Mouse (Mus musculus): Measurements from ENCODE around the gene Zdhhc14.

The Zdhhc14 gene

DNA sequence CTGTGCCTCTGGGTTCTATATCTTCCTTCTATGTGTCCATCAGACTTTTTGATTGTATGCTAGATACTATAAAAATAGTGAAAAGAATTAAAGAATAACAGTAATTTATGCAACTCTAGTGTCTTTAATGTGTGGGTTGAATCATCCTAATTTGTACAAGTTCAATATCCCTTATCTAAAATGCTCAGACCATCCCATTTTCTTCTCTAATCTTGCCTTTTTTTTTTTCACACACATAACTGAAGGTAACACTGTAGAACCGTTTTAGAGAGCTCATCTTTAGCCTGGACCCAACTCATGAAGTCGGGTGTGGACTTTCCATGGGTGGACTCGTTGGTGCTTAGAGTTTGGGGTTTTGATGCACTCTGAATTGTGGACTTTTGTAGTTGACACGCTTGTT, 12.6 kb downstream of the Zdhhc14 start:
- no peak for DNase-seq

DNA sequence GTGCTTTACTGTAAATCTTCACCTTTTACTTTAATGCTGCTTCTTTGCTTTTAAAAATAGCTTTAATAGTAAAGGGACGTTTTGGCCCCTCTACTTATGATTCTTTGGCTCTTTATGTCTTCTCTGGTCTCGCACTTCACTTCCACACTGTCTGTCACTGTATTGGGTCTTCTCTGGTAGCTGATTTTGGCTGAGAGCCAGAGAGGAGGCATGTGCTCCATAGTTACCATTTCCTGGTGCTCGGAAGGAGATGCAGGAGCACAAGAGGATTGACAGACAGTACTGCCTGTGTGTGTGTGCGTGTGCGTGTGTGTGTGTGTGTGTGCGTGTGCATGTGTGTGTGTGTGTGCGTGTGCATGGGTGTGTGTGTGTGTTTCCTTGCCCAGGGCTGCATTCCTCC, 14.2 kb downstream of the Zdhhc14 start:
- DNase-seq: peak; percentile 33 to 48

DNA sequence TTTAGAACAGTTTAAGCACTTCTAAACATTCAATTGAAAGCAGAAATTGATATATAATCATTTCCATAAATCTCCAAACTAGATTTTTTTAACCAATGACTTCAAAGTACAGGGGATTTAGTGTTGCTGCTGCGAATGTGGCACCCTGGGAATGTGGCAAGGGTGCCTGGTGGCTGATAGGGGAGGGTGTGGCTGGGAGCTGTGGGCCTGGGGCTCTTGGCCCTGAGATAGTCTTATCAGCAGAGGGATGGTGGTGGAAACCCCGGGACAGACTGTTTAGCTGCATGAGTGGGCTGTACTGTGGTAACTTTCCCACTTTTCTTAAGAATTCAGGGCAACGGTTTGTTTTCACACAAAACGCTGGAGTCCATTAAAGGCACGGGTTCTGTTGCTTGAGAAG, 14.6 kb downstream of the Zdhhc14 start:
- DNase-seq: no peak

DNA sequence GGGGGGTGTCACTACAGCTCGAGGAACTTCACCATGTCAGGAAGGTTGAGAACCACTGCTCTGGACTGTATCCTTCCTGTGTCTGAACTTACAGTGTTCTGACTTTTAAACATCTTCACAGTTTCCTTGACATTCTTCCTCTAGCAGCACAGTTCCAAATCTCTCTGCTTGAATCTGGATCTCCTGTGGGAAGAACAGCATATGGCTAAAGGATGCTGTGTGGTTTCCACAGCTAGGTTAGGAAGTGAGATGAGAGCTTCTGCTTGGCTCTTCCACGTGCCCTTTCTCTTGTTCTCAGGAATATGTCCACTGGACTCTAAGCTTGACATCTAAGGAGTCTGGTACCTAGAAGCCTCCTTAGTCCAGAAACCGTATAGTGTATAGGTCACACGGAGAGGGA, 15.7 kb downstream of the Zdhhc14 start:
- DNase-seq: no peak

DNA sequence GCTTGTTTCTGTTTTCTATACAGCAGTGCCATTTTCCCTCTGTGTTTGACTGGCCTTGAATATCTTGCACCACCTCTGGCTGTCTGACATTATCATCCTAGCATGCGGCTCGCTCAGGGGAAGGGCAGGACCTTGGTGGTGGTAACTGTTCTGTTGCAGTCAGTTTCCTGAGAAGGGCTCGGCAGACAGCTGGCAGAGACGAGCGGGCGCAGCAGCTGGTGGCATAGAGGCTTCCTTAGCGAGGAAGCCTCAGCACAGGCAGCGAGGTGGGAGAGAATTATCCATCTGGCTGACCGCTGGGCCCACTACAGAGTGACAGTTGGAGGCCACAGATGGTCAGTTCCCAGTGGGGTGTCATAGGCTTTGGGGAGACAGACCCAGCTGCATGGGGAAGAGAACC, 18.2 kb downstream of the Zdhhc14 start:
- peak in 1 of 2 experiments; percentile 15 for DNase-seq

DNA sequence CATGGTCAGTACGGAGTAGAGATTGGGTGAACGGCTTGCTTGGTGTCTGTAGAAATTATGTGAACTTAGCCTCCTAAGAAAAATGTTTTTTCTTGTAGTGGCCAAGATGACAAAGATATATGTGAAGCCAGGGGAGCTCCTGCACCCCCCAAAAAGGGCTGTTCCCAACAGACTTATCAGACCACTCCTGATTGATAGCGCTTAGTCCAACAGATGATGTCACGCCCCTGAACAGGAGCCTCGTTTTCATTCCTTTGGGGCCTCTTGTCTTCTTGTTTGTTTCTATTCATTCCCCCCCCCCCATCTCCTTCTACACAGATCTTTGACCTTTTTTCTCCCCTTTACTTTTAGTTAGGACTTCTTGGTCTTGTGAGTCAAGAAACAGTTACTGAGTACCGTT, 19.4 kb downstream of the Zdhhc14 start:
- peak in 1 of 2 experiments; percentile 2 for DNase-seq

DNA sequence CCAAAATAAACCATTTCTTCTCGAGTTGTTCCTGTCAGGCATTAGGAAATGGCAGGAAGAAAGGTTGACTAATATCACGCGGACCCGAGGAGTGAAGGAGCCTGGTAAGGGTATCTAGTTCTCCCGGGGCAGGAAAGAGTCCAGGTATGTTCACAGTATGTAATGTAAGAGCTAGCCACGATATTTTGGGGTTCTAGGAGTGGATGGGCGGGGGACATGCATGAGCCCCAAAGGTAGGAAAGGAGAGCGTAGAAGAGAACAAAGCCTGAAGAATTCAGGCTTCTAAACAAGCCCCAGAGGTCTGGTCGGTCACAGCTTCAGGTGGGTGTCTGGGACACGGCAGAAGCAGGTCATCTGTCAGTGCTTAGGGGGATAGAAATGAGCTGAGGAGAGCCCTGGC, 27.1 kb downstream of the Zdhhc14 start:
- DNase-seq: no peak

DNA sequence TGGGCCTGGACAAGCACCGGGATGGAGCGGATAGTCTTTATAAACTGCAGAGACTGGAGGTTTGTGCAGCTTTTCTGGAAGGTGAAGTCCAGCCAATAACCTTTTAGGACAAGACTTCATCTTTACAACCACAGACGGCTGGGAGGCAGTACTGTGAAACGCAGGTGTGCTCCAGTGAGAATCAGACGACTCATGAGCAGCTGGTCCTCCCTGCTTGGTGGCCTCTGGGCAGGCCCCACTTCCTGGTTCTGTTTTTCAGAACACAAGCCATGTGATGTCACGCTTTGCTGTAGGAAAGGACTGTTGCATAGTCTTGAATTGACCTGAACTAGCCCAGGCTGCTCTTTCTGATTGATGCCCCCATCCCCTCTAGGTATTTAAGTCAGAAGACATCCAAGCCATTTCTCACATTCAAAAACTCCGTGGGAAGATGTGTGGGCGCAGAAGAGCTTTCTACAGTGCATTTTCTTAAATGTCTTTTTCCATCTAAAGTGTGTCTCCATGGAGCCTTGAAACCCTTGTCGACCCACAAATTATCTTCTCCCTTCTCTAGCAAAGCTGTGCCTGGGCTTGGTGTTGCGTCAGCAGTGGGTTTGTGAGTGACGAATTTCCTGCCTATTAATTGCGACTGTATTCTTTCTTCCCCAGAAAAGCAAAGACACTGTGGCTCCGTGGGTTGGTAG, 27.7 kb downstream of the Zdhhc14 start:
- no peak for DNase-seq

DNA sequence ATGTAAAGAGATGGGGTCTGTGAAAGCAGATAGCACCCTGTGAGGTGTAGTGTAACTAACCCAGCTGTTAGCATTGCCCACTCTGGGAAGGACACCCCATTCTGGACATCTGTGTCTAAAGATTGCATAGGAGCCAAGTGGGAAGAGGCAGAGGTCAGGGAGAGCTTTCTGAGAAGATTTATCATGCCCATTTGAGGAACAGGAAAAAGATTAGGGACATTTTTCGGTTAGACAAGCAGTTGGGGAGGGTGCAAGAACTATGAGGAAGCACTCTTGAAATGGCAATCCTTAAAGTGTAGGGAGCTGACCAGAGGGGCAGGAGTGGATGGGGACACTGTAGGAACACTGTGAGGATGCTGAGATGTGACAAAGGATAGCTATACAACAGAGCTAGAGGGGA, 29.2 kb downstream of the Zdhhc14 start:
- no peak for DNase-seq

DNA sequence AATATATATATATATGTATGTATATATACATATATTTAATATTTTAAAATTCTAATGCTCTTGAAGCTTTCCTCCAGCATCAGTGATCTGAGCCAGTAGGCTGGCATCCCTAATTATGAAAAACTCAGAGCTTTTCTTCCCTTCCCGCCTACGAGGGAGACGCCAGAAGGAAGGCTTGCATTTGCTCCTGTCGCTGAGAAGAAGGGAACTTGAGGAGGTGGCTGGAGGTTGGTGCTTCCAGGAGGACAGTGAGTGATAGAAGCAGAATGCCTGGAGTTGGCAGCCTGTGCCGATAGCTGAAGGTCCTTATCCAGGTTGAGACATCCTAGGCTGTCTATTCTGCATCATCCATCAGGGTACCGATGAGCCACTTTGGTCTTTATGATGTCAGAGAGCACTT, 37.2 kb downstream of the Zdhhc14 start:
- no peak for DNase-seq

DNA sequence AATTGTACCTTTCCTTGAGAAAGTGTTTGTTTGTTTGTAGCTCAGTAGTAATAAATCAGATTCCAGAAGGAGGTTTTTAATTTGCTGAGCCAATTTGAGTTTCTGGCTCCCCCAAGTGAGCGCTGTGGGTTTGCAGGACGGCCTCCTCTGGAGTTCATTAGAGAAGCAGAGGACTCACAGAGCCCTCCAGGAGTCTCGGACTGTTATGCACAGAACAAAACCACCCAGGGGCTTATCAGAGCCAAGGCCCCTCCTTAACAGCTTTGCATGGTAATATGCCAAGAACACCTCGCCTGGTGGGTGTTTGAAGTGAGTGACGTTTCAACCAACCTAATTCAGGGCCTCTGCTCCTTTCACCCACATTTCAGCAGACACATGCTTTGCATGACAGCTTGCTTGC, 40.5 kb downstream of the Zdhhc14 start:
- no peak for DNase-seq

DNA sequence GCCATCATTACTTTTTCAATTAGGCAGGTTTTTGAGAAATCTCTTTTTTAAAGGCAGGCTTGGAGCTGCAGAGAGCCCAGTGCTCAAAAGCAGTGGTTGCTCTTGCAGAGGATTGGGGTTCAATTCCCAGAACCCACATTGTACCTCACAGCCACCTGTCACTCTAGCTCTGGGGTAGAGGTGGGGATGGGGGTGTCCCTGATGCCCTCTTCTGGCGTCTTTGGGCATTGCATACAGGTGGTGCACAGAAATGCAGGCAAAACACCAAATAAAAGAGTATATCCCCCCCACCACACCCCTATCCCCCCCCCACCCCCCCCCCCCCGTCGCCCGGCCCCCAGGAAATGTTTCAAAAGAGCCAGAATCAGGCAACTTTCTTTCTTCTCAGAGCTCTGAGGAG, 43.0 kb downstream of the Zdhhc14 start:
- DNase-seq: peak in 1 of 2 experiments; percentile 23

DNA sequence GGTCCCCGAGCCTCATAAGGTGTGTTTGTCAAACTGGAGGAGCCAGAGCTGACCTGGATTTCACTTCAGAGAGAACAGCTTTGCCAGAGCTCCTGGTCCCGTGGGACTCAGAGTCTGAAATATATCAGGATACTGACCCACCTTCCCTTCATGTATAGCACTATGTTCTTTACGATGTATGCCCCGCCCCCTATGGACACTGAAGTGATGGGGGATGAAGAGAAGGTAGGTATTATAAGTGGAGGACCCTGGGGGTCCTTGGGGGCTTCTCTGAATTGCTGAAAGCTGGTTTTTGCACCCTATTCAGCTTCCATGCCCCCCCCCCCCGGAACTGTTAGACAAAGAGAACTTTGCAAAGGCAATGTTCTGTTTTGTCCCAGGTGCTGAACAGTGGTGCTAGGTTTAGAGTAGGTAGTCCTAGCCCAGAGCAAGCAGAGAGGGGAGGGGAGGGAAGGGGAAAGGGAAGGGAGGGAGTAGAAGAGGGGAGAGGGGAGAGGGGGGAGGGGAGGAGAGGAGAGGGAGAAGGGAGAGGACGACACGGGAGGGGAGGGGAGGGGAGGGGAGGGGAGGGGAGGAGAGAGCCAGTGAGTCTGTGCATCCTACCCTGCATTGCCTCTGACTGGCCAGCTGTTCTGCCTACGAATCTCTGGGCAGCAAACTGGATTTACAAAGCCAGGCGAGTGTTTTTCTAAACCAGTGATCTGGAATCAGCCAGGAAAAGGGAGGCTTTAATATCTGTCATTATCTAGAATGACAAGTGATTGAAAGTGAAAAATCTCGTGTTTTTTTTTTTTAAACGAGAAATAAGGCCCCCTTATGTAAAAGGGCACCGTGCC, 44.1 kb downstream of the Zdhhc14 start:
- no peak for DNase-seq

DNA sequence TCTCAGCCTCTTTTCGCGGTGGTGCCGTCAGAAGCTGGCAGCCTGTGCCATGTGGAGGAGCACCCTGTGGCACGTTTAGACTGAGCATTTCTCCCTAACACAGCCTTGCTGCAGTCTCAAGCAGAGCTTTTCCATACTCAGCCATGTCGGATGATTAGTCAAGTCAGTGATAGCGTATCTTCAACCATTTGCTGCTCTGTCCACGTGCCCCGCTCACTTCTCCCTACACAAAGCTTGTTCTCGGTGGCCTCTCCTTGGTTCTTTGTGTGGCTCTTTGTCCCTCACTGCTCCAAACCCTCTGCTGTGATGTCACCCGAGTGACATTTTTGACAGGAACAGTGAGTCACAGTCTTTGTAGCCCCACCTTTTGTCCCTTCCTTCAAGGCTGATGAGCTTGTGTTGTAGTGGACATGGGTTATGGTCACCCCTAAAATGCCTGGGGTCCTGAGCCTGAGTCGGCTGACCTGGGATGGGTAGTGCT, 44.8 kb downstream of the Zdhhc14 start:
- DNase-seq: no peak

DNA sequence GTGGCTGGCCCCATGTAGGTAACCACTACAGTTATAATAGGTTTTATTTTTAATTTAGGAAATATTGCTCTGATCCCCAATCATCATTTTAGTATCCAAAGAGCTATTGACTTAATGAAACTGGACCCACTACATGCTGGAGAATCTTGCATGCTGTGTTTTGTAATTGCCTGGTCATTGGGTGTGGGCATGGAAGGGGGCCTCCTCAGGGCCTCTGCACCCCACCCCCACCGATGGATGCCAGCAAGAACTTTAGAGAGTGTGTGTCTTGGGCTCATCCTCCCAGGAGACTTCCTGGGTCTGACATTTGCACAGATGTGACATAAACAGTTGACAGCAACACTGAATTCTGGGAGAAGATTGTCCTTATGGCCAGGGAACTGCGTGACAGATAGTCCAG, 49.8 kb downstream of the Zdhhc14 start:
- DNase-seq: no peak

DNA sequence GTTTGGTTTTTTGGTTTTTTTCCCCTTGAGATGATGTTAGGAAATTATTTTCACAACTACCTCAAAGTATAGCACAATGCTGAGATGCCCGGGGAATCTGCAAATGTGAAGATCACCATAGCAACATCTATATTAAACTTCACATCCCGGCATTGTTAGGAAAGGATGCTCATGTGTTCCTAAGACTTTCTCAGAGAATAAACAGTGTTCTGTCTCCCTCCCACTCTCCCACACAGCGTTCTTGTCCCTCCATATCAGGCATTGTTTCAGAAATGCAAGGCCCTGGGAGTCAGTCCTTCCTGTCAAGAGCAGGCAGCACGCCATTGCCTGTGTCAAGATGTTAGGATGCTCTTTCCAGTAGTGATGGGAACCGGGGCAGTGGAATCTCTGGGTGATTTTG, 51.7 kb downstream of the Zdhhc14 start:
- no peak for DNase-seq

DNA sequence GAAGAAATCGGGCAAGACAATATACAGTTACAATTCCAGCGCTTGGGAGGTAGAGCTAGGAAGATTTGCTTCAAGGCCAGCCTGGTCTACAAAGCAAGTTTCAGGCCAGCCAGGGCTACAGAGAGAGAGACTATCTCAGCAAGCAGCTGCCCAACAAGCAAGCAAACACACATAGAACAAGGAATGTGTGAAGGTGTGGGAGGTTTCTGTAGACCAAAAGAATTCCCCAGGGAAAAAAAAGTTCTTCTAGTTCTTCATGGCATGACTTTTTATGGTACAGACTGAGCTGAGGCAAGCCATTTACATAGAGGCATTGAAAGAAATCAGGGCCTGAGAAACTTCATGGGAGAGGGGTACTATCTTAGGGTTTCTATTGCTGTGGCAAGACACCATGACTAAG, 52.7 kb downstream of the Zdhhc14 start:
- no peak for DNase-seq

DNA sequence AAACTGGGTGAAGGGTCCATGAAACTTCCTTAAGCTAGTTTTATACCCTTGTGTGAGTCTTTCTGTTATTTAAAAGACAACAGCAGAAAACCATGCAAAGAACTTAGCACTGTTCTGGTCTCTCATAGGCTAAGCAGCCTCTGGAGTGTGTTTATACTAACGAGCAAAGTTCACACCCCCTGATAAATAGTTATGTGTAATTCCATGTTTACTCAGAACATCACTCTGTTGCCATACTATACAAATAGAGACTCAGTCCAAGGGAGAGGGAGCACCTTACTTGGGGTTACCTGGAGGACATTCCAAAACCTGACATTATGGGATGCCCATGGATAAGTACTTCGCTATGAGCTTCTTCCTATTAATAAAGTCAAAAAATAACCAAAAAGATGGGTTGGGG, 56.2 kb downstream of the Zdhhc14 start:
- DNase-seq: no peak

DNA sequence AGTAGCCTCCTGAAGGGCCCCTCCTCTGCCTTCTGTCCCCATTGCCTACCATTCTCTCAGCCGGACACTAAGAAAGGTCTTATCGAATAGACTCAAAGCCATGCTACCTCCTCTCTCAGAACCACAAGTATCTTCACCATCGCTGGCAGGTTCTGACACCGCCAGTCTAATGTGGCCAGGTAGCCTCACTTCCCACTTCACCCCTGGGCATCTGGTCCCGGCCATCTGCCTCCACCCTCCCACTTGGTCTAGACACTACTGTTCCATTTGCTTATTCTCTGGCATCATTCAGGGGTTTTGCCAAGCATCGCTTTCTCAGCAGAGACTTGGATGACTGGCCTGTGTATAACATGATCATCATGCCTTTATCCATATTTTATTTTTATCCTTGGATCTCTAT, 57.1 kb downstream of the Zdhhc14 start:
- no peak for DNase-seq

DNA sequence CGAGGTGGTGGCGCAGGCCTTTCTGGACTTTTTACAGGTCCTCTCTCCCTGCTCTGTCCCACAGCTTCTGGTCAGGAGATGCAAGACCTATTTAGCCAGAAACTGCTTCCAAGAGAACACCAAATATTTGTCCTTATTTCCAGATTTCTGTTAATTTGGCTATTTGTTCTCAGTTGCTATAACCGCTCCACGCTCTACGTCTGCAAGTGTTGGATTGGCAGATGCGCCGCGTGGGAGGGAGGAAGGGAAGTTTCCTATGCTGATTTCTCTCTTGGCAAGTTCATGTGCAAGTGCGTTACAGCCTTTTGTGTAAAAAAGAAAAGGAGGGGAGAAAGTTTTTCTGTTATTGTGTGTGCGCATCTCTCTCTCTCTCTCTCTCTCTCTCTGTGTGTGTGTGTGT, 58.1 kb downstream of the Zdhhc14 start:
- no peak for DNase-seq

DNA sequence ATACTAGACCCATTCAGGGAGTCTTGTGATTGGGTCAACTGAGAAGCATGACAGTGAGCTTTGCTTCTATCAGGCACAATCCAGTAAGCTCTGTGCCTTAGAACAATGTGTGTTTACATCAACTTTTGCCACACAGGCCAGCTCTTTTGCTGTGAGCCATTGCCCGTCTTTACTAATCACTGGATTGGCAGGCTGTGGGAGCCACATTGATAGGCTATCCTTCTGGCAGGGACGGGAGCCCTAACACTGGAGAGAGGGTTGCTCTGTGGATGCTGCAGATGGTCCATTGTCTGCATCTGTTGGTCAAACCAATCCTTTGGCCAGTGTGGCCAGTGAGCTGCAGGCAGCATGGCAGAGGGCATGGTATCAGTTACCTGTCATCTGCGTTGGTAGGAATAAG, 58.8 kb downstream of the Zdhhc14 start:
- DNase-seq: no peak

DNA sequence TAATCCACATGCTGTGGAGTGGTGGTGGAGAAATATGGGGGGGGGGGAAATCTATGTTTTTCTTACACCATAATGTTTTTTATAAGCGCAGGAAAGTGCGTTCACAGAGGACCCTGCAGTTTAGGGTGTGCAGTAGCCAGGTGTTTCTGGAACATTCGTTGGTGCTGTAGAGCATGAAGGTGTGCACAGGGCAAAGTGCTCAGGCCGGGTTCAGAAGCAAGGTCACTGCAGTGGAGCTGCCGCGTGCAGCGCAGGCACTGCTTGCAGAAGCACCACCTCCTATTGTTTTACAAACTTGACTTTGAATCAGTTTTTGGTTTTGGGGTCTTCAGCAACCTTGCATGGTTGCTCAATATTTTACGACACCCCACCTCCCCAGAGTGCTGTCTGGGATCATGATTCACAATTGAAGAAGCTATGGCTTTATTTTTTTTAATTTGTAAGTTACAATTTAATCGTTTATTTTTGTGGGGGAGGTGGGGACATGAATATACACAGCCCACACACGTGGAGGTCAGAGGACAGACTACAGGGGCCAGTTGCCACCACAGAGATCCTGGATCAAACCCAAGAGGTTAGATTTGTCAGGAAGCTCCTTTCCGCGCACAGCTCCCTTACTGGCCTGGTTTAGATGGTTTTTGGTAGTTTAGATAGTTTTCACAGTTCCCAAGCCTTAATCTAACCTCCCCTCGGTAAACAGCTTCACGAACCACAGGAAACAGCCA, 59.8 kb downstream of the Zdhhc14 start:
- peak in 1 of 2 experiments; percentile 14 for DNase-seq

DNA sequence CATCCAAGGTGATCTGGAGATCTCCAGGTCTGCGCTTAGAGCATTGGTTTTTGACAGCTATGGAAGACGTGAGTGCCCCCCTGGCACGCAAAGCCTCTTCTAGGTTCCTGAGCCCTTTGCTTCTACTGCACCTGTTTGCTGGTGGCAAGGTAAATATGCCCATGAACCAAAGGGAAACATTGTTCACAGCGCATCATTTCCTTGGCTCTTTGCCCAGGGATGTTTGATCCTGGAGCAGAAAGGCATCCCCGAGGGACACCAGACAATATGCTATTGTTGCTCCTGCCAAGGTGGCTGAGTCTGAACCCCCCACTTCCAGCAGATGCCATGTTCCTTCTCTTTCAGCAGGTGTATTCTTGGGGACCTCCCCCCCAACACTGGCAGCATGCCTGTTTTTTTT, 61.2 kb downstream of the Zdhhc14 start:
- peak in 1 of 2 experiments; percentile 39 for DNase-seq

DNA sequence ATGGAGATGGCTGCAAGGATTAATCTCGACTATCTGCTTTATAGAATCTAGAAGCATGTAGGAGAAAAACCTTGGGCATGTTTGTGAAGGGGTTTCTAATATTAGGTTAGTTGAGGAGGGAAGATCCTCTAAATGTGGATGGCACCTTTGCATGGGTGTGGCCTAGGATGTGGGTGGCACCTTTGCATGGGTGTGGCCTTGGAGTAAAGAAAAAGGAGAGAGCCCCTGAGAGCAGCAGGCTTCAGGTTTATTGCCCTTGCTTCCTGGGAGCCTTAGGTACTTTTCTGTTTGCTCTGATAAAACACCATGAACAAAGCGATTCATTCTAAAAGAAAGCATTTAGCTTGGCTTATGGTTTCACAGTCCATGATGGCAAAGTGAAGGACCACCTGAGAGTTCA, 62.2 kb downstream of the Zdhhc14 start:
- DNase-seq: no peak

All from kidney, postnatal 25 days (tissue).